Mouse (Mus musculus) kidney, postnatal 10 days (tissue): Measurements from ENCODE around the gene Mfap3.

Experiments used
- DNase-seq: peaks from one replicate; pipeline ENCODE4 v3.0.0; 2021; ENCODE audit warnings: mixed read lengths

The Mfap3 gene

GRCm38 (mm10) chr11:57518091-57518750 is at the start of gene Mfap3, which contains the start of gene Fam114a2:
Gene Mfap3 (plus strand): TSS chr11:57518664.
Gene Fam114a2 (minus strand): TSS chr11:57518617.
- DNase-seq: peak; percentile 97

GRCm38 (mm10) chr11:57468706-57469105 is 49.8 kb upstream of the Mfap3 start:
- no peak for DNase-seq

- no peak for DNase-seq
Measured at GRCm38 (mm10) chr11:57470056-57470455, 48.4 kb upstream of the Mfap3 start.

- no peak for DNase-seq
Measured at GRCm38 (mm10) chr11:57470979-57471378, 47.5 kb upstream of the Mfap3 start.

- no peak for DNase-seq
Measured at GRCm38 (mm10) chr11:57474296-57474941, 44.0 kb upstream of the Mfap3 start.

- peak; percentile 70 for DNase-seq
Measured at GRCm38 (mm10) chr11:57475119-57475518, 43.3 kb upstream of the Mfap3 start.

GRCm38 (mm10) chr11:57478077-57478476 is 40.4 kb upstream of the Mfap3 start:
- no peak for DNase-seq

- DNase-seq: no peak
Measured at GRCm38 (mm10) chr11:57488436-57488835, 30.0 kb upstream of the Mfap3 start.

GRCm38 (mm10) chr11:57496462-57497039 is 21.9 kb upstream of the Mfap3 start:
- no peak for DNase-seq

- no peak for DNase-seq
Measured at GRCm38 (mm10) chr11:57497701-57498100, 20.8 kb upstream of the Mfap3 start.

GRCm38 (mm10) chr11:57498215-57498614 is 20.2 kb upstream of the Mfap3 start:
- DNase-seq: no peak

GRCm38 (mm10) chr11:57503155-57503554 is 15.3 kb upstream of the Mfap3 start:
- DNase-seq: no peak

GRCm38 (mm10) chr11:57506899-57507298 is 11.6 kb upstream of the Mfap3 start:
- DNase-seq: no peak

- no peak for DNase-seq
Measured at GRCm38 (mm10) chr11:57515218-57515617, 3.2 kb upstream of the Mfap3 start.

GRCm38 (mm10) chr11:57516946-57517441 is 1.5 kb upstream of the Mfap3 start:
- no peak for DNase-seq

- no peak for DNase-seq
Measured at GRCm38 (mm10) chr11:57518751-57519148, 286 bp downstream of the Mfap3 start.

- no peak for DNase-seq
Measured at GRCm38 (mm10) chr11:57519304-57519703, 840 bp downstream of the Mfap3 start.

- DNase-seq: no peak
Measured at GRCm38 (mm10) chr11:57521206-57521605, 2.7 kb downstream of the Mfap3 start.

GRCm38 (mm10) chr11:57522046-57522445 is 3.6 kb downstream of the Mfap3 start:
- DNase-seq: no peak

- DNase-seq: no peak
Measured at GRCm38 (mm10) chr11:57523418-57523817, 5.0 kb downstream of the Mfap3 start.

- peak; percentile 18 for DNase-seq
Measured at GRCm38 (mm10) chr11:57524597-57524996, 6.1 kb downstream of the Mfap3 start.

- DNase-seq: no peak
Measured at GRCm38 (mm10) chr11:57525900-57526299, 7.4 kb downstream of the Mfap3 start.

- DNase-seq: no peak
Measured at GRCm38 (mm10) chr11:57527506-57527905, 9.0 kb downstream of the Mfap3 start.

GRCm38 (mm10) chr11:57529111-57529510 is 10.6 kb downstream of the Mfap3 start:
- DNase-seq: no peak
